Mouse (Mus musculus) ovary, postnatal 14 days (tissue): ENCODE measurements around the gene Npr2.

Source experiments
- DNase-seq: peaks from one replicate; pipeline ENCODE4 v3.0.0; 2022; ENCODE audit warnings: low spot score

Gene Npr2

GRCm38 (mm10) chr4:43672070-43672469, 40.3 kb downstream of the Npr2 start:
- DNase-seq = peak; percentile 88

- DNase-seq = no peak
Observed at GRCm38 (mm10) chr4:43673703-43674102, 42.0 kb downstream of the Npr2 start.

- no peak for DNase-seq
Observed at GRCm38 (mm10) chr4:43674974-43675373, 43.2 kb downstream of the Npr2 start.

- no peak for DNase-seq
Observed at GRCm38 (mm10) chr4:43675608-43676007, 43.9 kb downstream of the Npr2 start.

GRCm38 (mm10) chr4:43678541-43678940, 46.8 kb downstream of the Npr2 start:
- no peak for DNase-seq

GRCm38 (mm10) chr4:43679416-43680043, 47.8 kb downstream of the Npr2 start:
- no peak for DNase-seq

GRCm38 (mm10) chr4:43690021-43690420, 58.3 kb downstream of the Npr2 start:
- DNase-seq = no peak

GRCm38 (mm10) chr4:43691026-43691425, 59.3 kb downstream of the Npr2 start:
- DNase-seq = no peak

- no peak for DNase-seq
Observed at GRCm38 (mm10) chr4:43693806-43694241, 62.1 kb downstream of the Npr2 start.

GRCm38 (mm10) chr4:43694439-43695248, 62.9 kb downstream of the Npr2 start:
- no peak for DNase-seq

- peak; percentile 32 for DNase-seq
Observed at GRCm38 (mm10) chr4:43695249-43695671, 63.5 kb downstream of the Npr2 start.

- DNase-seq = no peak
Observed at GRCm38 (mm10) chr4:43696561-43696960, 64.8 kb downstream of the Npr2 start.

- no peak for DNase-seq
Observed at GRCm38 (mm10) chr4:43700707-43701106, 69.0 kb downstream of the Npr2 start, which contains the start of gene Olfr70. Gene Olfr70 (minus strand): TSS chr4:43700807.
